Mouse (Mus musculus): ENCODE measurements at regions not wholly inside any gene's neighbourhood (a gene's known extent, or its start where the extent isn't known, plus 50 kb on each side); places are given as distances from the start of the nearest gene placed in this dataset.
A peak's percentile ranks its signal among the peaks of the same experiment; 100 is the strongest.

DNA sequence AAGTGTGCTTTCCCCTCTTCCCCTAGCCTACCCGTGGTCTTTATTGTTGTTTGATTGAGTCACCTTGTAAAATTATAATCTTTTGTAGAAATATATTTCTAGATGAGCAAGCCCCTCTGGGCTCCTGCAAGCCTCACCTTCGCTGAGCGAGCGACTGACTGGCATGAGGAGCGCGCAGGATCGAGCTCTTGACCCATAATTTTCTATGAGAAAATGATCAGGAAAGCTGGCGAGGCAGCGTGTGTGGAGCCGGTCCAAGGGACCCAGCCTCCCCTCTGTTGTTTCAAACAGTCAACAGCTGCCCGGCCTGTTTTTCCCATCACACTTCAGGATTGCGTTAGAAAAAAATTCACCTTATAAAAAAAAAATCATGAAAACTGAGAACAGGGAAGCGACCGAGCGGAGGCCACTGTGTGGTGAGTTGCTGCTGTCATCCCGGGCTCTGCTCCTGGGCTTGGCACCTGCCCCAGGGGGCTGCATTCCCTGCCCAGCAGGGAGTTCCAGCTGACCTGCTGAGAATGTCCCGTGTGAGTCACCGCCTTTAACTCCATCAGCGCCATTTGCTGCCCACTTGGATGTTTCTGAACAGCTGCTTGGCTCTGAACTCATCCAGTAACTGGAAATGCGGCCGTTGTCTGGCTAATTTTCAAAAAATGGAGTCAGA, 180.5 kb upstream of the Runx1 start:
- DNase-seq = peak; percentile 50 to 69

DNA sequence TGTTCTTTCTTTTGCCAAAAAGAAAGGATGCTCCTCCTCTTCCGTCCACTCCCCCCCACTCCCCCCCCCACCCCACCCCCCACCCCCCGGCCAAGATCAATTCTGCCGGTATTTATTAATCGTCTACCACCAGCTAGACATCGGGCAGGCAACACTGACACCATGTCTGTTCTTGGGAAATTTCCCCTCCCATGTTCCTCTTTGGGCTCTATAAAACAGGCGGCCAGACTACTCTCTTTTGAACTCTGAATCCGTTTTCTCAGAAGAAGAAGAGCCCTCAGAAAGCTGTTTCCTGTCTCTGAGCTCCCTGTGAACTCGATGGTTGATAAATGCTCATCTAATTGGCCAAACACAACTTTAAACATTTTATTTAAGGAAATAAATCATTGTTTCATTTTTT, 179.5 kb upstream of the Runx1 start:
- DNase-seq = no peak

DNA sequence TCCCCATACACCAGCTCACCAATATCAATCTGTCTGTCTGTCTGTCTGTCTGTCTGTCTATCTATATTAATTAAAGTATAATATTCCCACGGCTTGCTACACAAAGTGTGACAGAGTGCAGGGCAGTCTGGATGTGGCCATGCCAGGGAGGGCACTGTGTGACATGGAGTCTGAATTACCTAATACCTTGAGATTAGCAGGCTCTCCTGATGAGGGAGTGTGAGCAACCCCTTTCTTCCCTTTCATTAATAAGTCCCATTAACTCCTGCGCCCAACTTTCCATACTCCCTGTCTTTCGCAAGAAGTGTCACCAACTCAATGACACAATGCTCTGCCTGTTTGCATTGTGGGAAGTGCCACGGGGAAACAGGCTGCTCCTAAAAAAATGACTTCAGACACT, 177.9 kb upstream of the Runx1 start:
- DNase-seq = no peak

DNA sequence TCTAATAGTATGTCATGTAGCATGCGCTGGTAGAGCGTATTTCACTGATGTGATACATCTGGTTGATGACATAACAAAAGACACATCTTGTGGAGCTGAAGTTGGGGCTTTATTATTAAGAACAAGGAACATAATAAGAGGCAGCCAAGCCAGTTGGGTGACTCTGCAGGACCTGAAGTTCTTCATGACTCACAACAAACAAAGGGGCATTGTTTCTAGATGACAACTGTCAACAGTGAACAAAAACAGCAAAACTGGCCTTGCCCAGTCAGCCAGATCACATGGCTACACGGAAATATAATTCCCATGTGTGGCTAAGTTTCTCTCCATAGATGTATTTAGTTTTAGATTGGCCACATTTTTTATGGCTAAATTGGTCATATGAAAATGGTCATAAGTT, 172.7 kb upstream of the Runx1 start:
- no peak for DNase-seq

DNA sequence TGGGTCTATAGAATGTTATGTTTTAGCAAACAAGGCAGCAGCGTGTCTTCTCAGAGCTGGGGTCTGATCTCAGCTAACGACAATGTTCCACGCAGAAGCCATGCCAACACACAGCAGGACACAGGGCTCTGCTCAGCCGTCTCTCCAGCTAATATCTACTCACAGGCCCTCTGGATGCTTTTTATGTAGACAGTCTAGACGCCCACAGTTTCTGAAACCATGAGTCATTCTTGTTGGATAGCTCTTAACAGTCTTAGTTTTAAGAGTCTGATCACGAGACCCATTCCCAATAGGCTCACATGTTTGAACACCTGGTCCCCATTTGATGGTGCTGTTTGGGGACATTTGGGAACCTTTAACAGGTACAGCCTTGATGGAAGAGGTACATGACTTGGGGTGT, 171.7 kb upstream of the Runx1 start:
- no peak for DNase-seq

DNA sequence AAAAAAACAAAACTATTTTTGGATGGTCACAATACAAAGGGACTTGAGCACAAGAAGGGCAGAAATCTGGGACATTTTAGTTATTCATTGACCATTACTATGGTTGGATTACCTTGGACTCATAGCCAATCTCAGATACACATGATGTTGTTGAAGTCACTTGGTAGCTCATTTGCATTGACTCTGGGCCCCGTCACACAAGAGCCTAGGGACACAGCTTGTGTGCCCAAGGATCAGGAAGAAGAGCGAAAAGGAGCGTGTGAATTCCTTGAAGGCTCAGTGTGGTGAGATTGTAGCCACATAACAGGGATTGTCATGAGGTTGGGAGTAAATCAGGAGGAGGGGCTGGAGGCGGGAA, 170.0 kb upstream of the Runx1 start:
- no peak for DNase-seq

DNA sequence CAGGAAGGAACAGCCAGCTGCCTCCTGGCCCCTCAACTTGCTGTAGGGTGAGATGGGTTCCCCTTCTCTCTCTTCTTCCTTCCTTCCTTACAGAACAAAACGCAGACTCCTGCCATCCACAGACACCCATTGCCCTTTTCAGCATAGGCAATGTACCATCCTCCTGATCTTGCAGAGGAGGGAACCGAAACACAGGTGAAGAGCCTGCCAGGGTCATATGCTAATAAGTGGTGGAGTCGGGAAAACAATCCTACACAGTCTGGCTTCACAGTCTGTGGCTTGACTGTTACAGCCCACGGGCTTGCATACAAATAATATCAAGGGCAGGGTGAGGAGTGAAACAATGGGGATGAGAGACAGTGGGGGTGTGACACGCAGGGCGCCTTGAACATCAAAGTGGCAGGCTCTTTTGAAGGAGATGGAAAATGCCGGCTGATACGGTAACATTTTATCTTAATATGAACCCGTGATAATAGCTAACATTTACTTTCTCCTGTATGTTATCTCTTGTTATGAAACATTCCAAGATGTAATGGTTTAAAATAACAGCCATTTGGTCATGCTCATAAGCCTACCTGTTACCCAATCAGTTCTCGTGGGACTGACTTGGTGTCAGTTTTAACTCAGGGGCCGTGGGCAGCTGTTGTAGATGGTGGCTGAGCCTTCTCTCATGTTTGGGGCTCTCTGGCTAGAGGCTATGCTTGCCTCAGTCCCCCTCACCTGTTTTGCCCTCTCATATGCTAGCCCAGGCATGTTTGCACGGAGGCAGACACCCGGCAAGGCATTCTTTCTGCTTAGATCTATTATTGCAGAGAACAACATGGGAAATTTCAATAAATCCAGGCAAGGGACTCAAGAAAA, 169.4 kb upstream of the Runx1 start:
- DNase-seq = no peak

DNA sequence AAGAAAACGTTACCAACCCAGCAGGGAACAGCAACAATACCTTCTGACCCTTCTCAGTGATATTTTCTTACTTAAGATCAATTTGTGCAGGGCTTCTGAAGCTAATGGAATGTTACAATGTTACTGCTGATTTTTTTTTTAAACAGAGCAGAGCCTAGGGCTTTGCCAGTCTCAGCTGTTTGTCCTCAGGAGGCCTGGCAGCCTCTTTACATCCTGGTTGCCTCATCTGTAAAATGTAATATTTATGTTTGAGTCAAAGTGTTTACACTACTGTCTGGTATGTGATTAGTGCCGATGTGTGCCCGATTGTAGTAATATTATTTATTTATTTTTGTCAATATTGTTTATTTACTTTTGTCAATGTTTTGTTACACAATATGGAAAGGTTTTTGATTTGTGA, 166.9 kb upstream of the Runx1 start:
- no peak for DNase-seq

DNA sequence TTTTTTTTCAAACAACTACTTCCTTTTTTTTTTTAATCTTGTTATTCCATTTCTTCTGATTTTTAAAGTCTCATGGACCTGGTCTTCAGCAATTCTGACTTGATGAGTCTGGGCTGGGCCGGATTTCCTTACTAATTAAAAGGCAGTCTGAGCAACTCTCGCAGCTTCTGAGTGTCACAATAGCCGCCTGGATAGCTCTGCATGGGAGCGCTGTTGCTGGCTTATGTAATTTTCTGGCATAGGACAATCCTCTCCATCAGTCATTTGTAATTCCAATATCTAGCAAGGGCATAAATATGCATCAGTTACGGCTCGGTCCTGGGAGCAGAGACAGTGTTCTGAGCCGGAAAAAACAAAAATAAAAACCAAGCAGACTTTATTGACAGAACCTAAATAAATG, 165.5 kb upstream of the Runx1 start:
- DNase-seq = no peak

DNA sequence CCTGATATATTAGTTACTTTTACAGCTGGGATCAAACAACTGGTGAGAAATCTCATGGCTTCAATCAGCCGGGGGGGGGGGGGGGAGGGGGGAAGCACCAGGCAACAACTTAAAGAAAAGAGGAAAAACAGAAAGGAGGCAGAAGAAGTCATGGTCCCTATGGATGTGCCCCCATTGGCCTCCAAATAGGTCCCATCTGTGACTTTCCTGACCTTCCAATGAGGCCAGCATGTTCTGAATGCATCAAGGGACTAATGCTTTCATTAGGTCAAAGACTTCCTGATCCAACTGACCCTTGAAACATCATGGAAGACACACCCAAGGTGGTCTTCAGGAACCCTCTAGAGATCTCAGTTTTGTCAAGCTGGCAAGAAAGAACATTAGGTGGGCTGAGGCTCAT, 162.5 kb upstream of the Runx1 start:
- DNase-seq = no peak

DNA sequence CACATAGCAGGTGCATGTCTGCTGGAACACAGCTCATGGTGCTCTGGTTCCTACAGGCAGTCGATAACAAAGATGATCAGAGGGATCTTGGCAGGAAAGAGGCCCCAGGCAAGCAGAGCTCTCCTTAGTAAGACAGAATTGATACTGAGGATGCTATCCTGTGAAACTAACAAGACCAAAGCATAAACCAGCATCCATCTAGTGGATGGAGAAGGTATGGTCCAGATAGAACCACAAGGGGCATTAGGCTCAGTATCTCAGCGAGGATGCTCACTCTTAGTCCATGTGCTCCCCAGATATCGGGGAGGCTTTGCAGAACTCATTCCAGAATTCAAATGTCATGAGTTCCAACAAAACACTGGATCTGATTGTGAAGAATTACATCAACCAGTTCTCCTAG, 162.1 kb upstream of the Runx1 start:
- DNase-seq = no peak

DNA sequence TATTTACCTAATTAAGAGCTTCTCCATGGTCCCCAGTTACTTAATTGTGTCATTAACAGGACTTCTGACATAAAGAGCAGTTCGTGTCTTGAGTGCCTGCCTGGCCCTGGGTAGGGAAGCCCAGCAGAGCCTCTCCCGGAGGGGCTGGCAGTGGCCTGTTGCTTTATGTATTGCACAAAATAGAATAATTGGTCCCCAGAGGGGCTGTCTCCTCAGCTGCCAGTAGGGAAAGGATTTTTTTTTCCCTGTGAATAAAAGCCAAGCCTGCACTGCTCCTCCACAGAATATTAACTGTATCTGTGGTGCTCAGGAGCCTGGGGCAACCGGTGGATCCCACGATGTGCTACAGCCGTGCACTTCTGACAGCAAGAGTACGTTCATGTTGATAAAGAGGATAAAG, 159.8 kb upstream of the Runx1 start:
- DNase-seq = no peak

DNA sequence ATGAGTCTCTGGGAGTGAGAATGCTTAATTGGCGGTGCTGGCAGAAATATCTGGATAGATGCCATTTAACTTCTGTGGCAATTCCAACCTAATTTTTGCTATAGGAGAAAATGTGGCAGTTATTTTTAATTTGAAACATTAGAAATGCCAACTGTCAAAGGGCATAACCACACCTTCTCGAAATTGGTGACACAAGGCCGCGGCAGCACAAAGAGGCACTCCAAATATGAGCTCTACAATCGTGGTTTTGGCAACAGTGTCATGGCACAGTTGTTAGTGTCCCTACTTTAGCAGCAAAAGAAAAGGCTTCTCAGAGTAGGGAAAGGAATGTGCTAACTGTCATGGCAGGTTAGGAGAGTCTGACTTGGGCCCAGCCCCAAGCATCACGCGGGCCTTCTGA, 157.0 kb upstream of the Runx1 start:
- no peak for DNase-seq

DNA sequence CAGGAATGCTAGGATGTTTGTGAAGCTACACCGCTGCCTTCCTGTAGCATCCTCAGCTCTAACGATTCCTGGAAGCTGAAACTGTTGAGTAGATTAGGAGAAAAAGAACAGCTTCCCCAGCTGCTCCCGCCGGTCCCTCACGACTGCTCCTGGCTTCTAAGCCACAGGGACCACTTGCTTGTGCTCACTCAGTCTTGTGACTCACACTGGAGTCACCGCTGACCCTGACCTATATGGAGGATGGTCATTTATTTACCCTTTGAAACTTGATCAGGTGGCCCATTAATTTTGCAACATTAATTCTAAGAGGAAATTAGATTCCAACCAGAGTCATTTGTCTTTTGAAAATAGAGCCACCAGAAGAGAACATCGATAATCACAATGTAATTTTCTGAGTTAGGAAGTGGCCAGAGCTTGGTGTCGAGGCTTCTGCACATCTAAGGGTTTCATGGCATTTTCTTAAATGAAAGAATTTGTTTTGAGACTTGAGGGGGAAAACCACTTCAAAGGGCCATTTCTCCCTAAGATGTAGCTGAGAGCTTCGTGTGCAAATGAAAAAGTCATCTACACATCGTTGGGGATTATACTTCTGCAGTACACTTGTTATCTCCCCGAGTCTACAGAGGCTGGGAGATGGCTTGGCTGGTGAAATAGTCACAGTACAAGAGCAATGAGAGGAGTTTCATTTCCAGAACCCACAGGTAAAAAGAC, 153.8 kb upstream of the Runx1 start:
- no peak for DNase-seq

DNA sequence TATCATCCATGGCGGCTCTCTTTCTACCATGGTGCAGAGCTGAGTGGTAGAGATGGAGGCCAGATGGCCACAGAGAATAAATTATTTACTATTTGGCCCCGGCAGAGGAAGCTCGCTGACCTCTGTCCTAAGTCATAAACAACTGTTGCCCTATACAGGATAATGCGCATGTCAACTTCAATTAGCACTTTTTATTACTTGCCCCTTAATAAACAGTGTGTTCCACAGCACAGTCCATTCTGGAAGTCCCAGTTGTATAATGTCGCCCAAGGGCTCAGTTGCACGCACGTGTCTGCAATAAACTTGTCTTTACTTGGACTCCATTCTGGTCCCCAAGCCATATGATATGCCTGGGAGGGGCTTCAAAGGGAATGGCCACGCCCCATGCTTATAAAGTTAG, 150.1 kb upstream of the Runx1 start:
- DNase-seq = no peak

DNA sequence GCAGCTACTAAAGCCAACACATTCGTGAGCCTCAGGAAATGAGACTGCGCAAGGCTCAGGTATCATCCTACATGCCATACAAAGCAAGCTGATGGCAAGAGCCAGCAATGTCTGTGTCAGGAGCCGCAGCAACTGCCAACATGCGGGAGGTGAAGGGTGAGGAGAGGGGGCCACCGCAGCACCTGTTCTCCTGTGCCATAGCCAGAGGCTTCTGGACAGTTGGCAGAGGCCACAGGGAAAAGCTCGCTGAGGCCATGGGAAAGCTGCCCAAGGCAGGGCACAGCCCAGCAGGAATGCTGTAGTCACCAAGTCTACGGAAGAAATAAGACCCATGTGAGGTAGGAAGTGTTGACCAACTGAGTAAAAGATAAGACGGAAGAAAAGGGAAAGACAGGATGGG, 149.1 kb upstream of the Runx1 start:
- no peak for DNase-seq

DNA sequence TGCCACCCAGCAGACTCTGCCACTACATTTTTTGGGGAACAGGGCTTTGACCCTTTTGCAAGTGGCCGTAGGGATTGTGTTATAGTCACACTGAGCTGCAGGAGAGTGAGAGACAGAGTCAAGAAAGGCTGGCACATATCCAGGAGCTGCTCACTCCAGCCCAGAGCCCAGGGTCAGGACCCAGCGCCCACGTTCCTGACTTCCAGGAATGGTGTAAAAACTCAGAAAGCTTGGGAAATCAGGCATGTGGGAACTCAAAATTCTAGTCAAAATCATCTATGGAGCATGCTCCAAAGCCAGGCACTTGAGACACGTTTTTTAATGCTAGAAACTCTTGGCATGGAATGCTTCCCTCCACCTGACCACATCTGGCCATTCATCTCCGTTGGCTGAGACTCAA, 146.7 kb upstream of the Runx1 start:
- DNase-seq = no peak

DNA sequence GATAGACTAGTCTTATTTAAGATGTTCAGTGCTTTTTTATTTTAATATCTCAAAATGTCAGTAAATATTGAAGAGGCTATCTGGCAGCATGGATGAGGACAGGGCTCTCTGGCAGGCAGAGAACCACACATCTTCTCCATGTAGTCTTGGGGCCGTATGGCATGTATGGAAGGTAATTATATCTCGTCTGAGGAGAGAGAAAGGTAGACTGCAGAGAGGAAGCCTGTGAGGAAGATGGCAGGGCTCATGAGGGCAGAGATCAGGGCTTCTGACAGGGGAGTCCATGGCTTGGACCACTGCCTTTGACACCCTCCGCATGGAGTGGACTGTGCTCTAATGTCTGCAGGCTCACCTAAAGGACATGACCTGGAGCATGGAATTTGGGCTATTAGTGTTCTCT, 146.0 kb upstream of the Runx1 start:
- DNase-seq = no peak

DNA sequence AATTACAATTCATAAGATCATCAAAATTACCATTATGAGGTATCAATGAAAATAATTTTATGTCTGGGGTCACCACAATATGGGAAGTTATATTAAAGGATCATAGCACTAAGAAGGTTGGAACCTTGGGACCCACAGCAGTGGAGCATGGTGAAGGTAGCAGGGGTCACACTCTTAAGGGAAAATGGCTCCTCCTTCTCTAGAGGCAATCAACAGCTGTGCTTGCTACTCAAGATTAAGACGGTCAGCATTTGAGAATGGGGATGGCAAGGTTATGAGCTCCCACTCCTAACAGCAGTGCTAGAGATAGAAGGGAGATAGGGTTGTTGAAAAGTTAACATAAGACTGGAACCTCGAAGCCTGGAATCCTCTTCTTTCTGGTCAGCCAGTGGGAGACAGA, 144.6 kb upstream of the Runx1 start:
- DNase-seq = no peak

DNA sequence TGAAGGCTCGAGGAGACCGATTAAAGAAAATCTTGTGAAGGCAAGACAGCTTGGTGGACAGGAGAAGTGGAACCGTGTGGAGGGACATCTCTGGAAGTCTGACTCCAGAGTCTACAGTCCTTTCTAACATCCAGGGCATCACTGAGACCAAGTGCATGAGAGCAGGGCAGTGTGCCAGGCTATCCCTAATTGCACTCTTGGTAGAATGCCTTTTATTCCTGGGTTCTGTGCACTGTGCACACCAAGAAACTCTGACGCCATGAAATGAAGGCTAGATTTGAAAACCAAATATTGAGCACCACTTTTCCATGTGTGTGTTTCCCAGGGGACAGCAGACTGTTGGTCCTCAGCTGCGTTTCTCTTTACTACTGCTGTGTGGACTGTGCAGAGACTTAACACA, 143.1 kb upstream of the Runx1 start:
- DNase-seq = no peak

DNA sequence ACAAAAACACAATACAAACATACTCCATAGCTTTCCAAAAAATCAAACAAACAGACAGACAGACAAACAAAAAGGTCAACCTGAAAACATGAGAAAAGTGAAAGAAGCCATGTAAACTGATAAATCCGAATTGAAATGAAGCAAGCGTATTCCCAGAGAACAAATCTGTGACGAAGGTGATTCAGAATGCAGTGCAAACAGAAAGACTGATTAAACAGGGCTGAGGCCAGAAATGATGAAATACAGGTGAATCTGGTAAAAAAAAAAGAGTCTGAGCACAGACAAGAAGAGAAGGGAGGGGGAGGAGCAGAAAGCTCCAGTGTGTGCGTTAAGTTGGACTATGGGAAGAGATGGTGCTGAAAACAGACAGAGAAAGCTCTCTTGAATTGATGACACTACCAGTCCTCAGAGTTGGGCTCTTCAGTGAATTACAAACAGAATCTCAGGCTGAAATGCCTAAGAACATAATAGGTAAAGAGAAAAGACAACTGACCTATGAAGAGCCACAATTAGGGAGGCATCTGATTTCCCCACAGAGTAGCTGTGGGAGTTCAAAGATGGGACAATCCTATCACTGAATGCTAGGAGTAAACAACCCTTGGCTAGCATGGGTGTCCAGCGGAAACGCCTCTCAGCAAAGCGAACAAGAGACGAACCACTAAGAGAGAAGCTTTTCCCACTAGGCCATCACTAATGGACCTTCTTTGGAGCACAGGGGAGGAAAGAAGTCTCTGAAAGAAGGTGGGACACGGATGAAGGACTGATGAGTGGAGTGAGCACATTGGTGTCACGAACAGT, 140.3 kb upstream of the Runx1 start:
- DNase-seq = no peak

DNA sequence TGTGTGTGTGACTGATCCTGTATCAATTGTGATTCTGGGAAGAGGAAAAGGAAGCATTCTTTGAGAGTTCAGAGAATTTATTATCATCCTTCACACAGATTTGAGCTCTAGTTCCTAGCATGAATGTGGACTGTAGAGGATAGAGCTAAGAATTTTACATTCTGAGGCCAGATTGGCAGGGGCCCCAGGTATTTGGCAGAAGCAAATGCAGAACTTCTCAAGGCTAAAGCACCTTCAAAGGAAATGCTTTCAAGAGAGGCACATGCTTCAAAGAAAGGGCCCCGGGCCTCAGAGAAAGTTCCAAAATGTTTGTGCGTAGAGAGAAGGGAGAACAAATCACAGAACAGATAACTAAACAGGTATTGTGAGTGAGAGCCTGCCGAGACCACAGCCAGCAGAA, 139.7 kb upstream of the Runx1 start:
- DNase-seq = no peak

DNA sequence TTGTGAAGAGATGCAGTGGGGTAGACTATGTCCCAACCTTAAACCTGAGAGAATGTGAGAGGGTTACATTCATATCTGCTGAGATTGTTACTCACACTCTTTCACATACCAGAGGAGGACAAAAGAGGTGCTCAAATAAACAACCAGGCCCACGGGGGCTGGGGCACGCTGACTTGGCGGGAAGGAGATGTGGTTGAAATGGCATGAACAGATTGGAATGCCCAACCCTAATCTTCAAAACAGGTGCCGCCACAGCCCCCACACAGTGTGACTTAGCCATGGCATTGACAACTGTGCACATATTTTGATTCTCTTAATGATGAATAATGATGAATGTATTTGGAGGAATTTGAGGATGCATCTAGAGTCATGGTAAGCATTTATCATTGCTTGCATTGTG, 137.6 kb upstream of the Runx1 start:
- no peak for DNase-seq
